Mouse (Mus musculus) bone marrow, adult 2 months (tissue): Measurements from ENCODE around the gene Dgcr6.

ENCODE experiments used
- CTCF ChIP-seq: fragments of 200-500 bp; IDR thresholded peaks from 2 replicates; pipeline ENCODE4 v1.5.1; 2011; ENCODE audit warnings: low read length, control low read depth; ENCODE audit not compliant: control insufficient read depth, insufficient read depth
- POLR2A ChIP-seq: fragments of 200-500 bp; IDR thresholded peaks from 2 replicates; pipeline ENCODE4 v1.6.1; 2011; ENCODE audit warnings: low read depth, mild to moderate bottlenecking, control low read depth, low read length, borderline replicate concordance; ENCODE audit not compliant: control insufficient read depth

DNA sequence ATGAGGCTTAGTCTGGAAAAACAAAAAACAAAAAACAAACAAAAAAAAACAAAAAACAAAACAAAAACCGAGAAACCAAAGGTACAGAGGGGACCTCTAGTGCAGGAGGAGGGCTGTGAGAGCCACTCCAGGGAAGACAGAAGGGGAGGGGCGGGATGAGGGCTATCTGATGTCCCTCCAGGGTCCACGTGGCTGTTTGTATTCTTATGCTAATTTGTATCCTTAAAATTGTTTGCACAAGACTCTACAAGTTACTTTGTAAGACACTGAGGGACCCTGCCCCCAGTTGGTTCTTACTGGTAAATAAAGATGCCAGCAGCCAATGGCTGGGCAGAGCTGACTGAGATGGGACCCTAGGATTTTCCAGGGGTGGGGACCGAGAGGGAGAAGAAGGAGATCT lies 45.6 kb upstream of the Dgcr6 start:
- TF ChIP-seq CTCF (no peak), POLR2A (no peak)
